Mouse (Mus musculus) thymus, adult 2 months (tissue): Measurements from ENCODE around the gene Ran.

Source experiments
- CTCF ChIP-seq: fragments of 200-500 bp; IDR thresholded peaks from 2 replicates; pipeline ENCODE4 v1.5.1; 2012; ENCODE audit warnings: mild to moderate bottlenecking, control low read depth, low read length, moderate library complexity, borderline replicate concordance; ENCODE audit not compliant: control insufficient read depth, poor library complexity, insufficient read depth; ENCODE audit errors: extremely low read depth
- POLR2A ChIP-seq: fragments of 200-500 bp; IDR thresholded peaks from 2 replicates; pipeline ENCODE4 v1.6.1; 2012; ENCODE audit warnings: mild to moderate bottlenecking, low read length, control low read depth, moderate library complexity; ENCODE audit not compliant: control insufficient read depth, poor library complexity, insufficient read depth; ENCODE audit errors: extremely low read depth

GRCm38 (mm10) chr5:129015020-129015419 is 4.8 kb upstream of the Ran start:
- TF ChIP-seq CTCF (no peak), POLR2A (no peak)
